Mouse (Mus musculus): ENCODE measurements around the gene Mill2. TPM values are rescaled to one million over a fixed set of nuclear protein-coding genes. Genes with fewer than 3 reads are reported as not detected.
"Not testable (repeated sequence)": the region's sequence is repeated elsewhere in the genome, so short reads cannot be mapped to it uniquely, and the experiment has no call there.

Gene Mill2
- polyA plus RNA-seq (2012; rRNA removed): 2.0 and 2.1 TPM in 2 replicates

DNA sequence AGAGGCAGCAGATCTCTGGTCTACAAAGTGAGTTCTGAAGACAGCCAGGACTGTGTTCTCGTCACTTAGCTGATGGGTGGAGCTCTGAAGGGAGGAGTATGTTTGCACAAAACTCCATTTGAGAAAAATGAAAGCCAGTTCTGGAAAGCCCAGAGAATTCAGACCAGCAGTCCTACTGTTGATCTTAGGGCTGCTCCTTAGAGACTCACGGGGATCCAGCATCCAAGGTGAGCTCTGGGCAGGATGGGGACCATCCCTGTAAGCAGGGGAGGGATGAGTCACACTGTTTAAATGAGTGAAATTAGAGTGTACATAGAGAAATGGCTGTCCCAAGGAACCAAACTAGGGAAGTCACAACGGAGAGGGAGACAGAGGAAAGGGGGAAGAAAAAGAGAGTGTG, at the start of gene Mill2:
Gene Mill2, plus strand, starts transcription at position 102 of the 400 bp plus-strand sequence.
- H3K4me1 ChIP-seq (ENCODE audit: control insufficient read depth, insufficient read depth, low read length): no peaks in the 10 kb centered on the region
- no peak for TF ChIP-seq POLR2A (IDR thresholded peaks at IDR 0.05; ENCODE audit: borderline replicate concordance, insufficient read depth, low read length)
- no peak for TF ChIP-seq CTCF (IDR thresholded peaks at IDR 0.05; ENCODE audit: borderline replicate concordance, insufficient read depth, low read depth, low read length)
- DNase-seq: no peak
- H3K27me3 ChIP-seq (ENCODE audit: control insufficient read depth, insufficient read depth, low read length): no peaks in the 10 kb centered on the region
- 12% methylated on average over 3 of the region's 3 CpGs for whole genome bisulfite sequencing
- H3K4me3 ChIP-seq (replicated peaks; ENCODE audit: insufficient read depth, low read depth, low read length): peak within 1 kb of the TSS; percentile 53
- no peak within 1 kb of the TSS for H3K27ac ChIP-seq (ENCODE audit: insufficient read depth, low read length)

DNA sequence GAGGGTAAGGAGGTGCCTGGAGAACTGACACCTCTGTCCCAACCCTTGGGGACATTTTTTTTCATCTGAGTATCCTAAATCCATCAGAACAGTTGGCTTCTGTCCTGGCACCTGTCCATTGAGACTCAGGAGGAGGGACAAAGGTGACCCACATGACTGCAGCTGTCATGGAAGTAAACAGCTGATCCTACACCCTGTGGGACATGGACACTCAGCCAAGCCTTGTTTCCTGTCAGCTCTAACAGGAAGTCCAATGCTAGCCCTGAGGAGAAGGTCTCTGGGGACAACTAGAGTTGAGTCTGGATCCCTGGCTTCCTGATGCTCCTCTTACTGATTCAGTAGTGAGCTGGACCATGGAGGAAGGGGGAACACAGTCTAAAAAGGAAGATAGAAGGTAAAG, 49.1 kb upstream of the Mill2 start:
- not testable (repeated sequence) for DNase-seq

GRCm38 (mm10) chr7:18798420-18798819, 41.3 kb upstream of the Mill2 start, which contains the start of gene Psg19:
Gene Psg19 (minus strand): TSS chr7:18798520.
- WGBS: 79% methylated on average over 1 of the region's 1 CpGs
- no peak for DNase-seq
- H3K27ac ChIP-seq (ENCODE audit: insufficient read depth, low read length): no peak within 1 kb of the TSS
- no peaks in the 10 kb centered on the region for H3K4me1 ChIP-seq (ENCODE audit: control insufficient read depth, insufficient read depth, low read length)
- TF ChIP-seq POLR2A (IDR thresholded peaks at IDR 0.05; ENCODE audit: borderline replicate concordance, insufficient read depth, low read length) (no peak), CTCF (IDR thresholded peaks at IDR 0.05; ENCODE audit: borderline replicate concordance, insufficient read depth, low read depth, low read length) (no peak)
- no peak within 1 kb of the TSS for H3K4me3 ChIP-seq (replicated peaks; ENCODE audit: insufficient read depth, low read depth, low read length)
- H3K27me3 ChIP-seq (ENCODE audit: control insufficient read depth, insufficient read depth, low read length): no peaks in the 10 kb centered on the region

More for the DNA sequence above, 49.1 kb upstream of the Mill2 start:
- H3K4me1 ChIP-seq (ENCODE audit: control insufficient read depth, insufficient read depth, low read length); H3K27me3 ChIP-seq (ENCODE audit: control insufficient read depth, insufficient read depth, low read length); H3K4me3 ChIP-seq (replicated peaks; ENCODE audit: insufficient read depth, low read depth, low read length); H3K27ac ChIP-seq (ENCODE audit: insufficient read depth, low read length): not testable (repeated sequence)

DNA sequence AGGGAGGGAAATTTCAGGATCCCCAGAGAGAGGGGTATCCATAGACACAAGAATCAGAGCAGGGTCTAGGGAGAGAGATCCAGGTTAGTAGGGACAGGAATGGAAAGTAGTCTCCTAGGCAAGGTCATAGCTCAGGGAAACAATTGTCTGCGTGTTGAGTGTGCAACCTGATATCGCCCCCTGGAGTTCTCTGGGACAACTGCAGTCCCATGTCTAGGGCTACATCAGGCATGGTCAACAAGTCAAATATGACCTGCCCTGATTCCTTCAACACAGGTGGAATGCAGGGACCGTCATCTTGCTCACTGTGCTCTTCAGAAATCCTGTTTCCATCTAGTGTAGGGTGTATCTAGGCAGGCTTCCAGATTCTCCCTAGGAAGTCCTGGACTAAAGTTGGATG, 40.6 kb upstream of the Mill2 start:
- 41% methylated on average over 3 of the region's 3 CpGs for WGBS
- H3K27me3 ChIP-seq (ENCODE audit: control insufficient read depth, insufficient read depth, low read length): no peaks in the 10 kb centered on the region
- no peak for DNase-seq
- no peaks in the 10 kb centered on the region for H3K4me1 ChIP-seq (ENCODE audit: control insufficient read depth, insufficient read depth, low read length)
- H3K27ac ChIP-seq (ENCODE audit: insufficient read depth, low read length): no peak overlapping the region
- no peak overlapping the region for H3K4me3 ChIP-seq (replicated peaks; ENCODE audit: insufficient read depth, low read depth, low read length)
- no peak for TF ChIP-seq CTCF (IDR thresholded peaks at IDR 0.05; ENCODE audit: borderline replicate concordance, insufficient read depth, low read depth, low read length)
- no peak for TF ChIP-seq POLR2A (IDR thresholded peaks at IDR 0.05; ENCODE audit: borderline replicate concordance, insufficient read depth, low read length)

DNA sequence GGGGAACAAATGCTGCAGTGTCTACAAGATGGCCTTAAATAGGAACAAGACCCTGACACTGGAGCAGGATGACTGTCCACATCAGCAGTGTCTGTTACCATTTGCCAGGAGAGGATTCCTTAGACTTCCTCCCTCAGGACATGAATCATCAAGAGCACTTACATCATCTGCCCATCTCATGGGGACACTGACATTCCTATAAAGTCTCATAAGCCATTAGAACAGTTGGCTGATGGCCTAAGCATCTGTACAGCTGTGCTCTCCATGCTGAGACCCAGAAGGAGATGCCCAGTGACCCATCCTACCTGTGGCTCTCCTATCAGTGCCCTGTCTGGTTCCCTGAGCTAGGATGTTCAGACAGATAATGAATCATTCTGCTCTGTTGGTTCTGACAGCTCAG, 36.2 kb upstream of the Mill2 start:
- no peak for DNase-seq
- no peak for TF ChIP-seq CTCF (IDR thresholded peaks at IDR 0.05; ENCODE audit: borderline replicate concordance, insufficient read depth, low read depth, low read length)
- TF ChIP-seq POLR2A (IDR thresholded peaks at IDR 0.05; ENCODE audit: borderline replicate concordance, insufficient read depth, low read length): no peak
- H3K4me1 ChIP-seq (ENCODE audit: control insufficient read depth, insufficient read depth, low read length): no peaks in the 10 kb centered on the region
- H3K27ac ChIP-seq (ENCODE audit: insufficient read depth, low read length): no peak overlapping the region
- H3K4me3 ChIP-seq (replicated peaks; ENCODE audit: insufficient read depth, low read depth, low read length): no peak overlapping the region
- no peaks in the 10 kb centered on the region for H3K27me3 ChIP-seq (ENCODE audit: control insufficient read depth, insufficient read depth, low read length)

DNA sequence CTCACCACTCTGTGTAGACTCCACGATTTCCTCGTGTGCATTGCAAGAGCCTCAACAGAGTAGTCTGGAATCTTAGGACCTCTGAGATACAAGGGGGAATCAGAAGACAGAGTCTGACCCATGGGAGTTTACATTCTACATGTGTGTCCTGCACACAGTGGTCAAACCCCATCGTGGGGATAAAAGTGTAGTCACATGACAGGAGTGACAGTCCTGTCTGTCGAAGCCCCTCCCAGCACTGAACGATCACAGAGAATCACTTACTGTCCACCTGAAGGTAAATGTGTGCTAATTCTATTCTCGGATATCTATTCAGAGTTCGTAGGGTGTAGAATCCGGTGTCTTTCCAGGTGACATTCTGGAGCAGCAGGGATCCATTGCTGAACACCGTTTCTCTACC, 21.5 kb upstream of the Mill2 start:
- Histone ChIP-seq H3K4me3 (replicated peaks; ENCODE audit: insufficient read depth, low read depth, low read length) (no peak overlapping the region), H3K27ac (ENCODE audit: insufficient read depth, low read length) (no peak overlapping the region), H3K4me1 (ENCODE audit: control insufficient read depth, insufficient read depth, low read length) (no peaks in the 10 kb centered on the region), H3K27me3 (ENCODE audit: control insufficient read depth, insufficient read depth, low read length) (no peaks in the 10 kb centered on the region)
- no peak for TF ChIP-seq POLR2A (IDR thresholded peaks at IDR 0.05; ENCODE audit: borderline replicate concordance, insufficient read depth, low read length)
- TF ChIP-seq CTCF (IDR thresholded peaks at IDR 0.05; ENCODE audit: borderline replicate concordance, insufficient read depth, low read depth, low read length): no peak
- WGBS: 78% methylated on average over 9 of the region's 9 CpGs
- DNase-seq: no peak

DNA sequence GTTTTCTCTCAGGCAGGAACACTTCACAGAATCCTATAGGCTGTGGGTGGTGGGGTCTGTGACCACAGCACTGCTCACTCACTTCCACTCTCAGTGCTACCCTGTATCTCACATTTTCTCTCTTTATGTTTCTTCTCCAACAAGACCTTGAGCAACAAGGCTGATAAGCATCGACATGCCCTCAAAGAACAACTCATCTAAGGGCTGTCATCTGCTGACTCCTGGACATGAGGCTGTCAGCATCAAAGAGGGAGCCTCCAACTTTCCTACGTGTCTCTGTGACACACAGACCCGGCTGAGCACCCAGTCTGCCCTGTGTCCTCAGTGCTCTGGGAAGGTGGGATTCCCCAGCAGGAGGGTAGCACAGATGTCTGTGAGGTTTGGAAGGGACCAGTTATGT, 18.3 kb upstream of the Mill2 start, which contains the start of gene Psg17:
Gene Psg17, minus strand, starts transcription at position 101 of the 400 bp plus-strand sequence.
- TF ChIP-seq CTCF (IDR thresholded peaks at IDR 0.05; ENCODE audit: borderline replicate concordance, insufficient read depth, low read depth, low read length) (no peak), POLR2A (IDR thresholded peaks at IDR 0.05; ENCODE audit: borderline replicate concordance, insufficient read depth, low read length) (no peak)
- H3K4me1 ChIP-seq (ENCODE audit: control insufficient read depth, insufficient read depth, low read length): no peaks in the 10 kb centered on the region
- DNase-seq: no peak
- no peak within 1 kb of the TSS for H3K4me3 ChIP-seq (replicated peaks; ENCODE audit: insufficient read depth, low read depth, low read length)
- H3K27me3 ChIP-seq (ENCODE audit: control insufficient read depth, insufficient read depth, low read length): no peaks in the 10 kb centered on the region
- 68% methylated on average over 3 of the region's 3 CpGs for WGBS
- no peak within 1 kb of the TSS for H3K27ac ChIP-seq (ENCODE audit: insufficient read depth, low read length)

GRCm38 (mm10) chr7:18827792-18828546, 11.8 kb upstream of the Mill2 start:
- no peak for DNase-seq
- 49% methylated on average over 26 of the region's 26 CpGs for WGBS
- Histone ChIP-seq H3K27me3 (ENCODE audit: control insufficient read depth, insufficient read depth, low read length) (no peaks in the 10 kb centered on the region), H3K4me1 (ENCODE audit: control insufficient read depth, insufficient read depth, low read length) (no peaks in the 10 kb centered on the region; the same call in 1 of the 2 replicates), H3K27ac (ENCODE audit: insufficient read depth, low read length) (no peak overlapping the region), H3K4me3 (replicated peaks; ENCODE audit: insufficient read depth, low read depth, low read length) (no peak overlapping the region)
- TF ChIP-seq CTCF (IDR thresholded peaks at IDR 0.05; ENCODE audit: borderline replicate concordance, insufficient read depth, low read depth, low read length) (no peak), POLR2A (IDR thresholded peaks at IDR 0.05; ENCODE audit: borderline replicate concordance, insufficient read depth, low read length) (no peak)
